Mouse (Mus musculus): ENCODE measurements around the gene Pum2. TPM values are rescaled to one million over a fixed set of nuclear protein-coding genes. Genes with fewer than 3 reads are reported as not detected.

Pum2 gene
- polyA plus RNA-seq (2015; fragmentation: Nextera tagmentation; extraction: Ambion mirVana) = 29.2 and 30.4 TPM in 2 replicates

GRCm38 (mm10) chr12:8673974-8674306 lies at the start of gene Pum2:
Gene Pum2 (plus strand): TSS chr12:8674134.

GRCm38 (mm10) chr12:8770946-8771843 lies 97.3 kb downstream of the Pum2 start, which contains the start of gene Sdc1:
Gene Sdc1 (plus strand): TSS chr12:8771323.

Other genes starting within 250 kb of the Pum2 start
- gene Rhob, start 174.1 kb upstream of the Pum2 start, polyA plus RNA-seq (2015; fragmentation: Nextera tagmentation; extraction: Ambion mirVana) = 96.4 and 102 TPM in 2 replicates
- not detected in 2 replicates for gene Slc7a15, start 75.1 kb upstream of the Pum2 start, polyA plus RNA-seq (2015; fragmentation: Nextera tagmentation; extraction: Ambion mirVana)
- 8.9 and 9.1 TPM in 2 replicates for gene Sdc1, start 97.2 kb downstream of the Pum2 start, polyA plus RNA-seq (2015; fragmentation: Nextera tagmentation; extraction: Ambion mirVana)
- gene Laptm4a, start 247.5 kb downstream of the Pum2 start, polyA plus RNA-seq (2015; fragmentation: Nextera tagmentation; extraction: Ambion mirVana) = 255 and 293 TPM in 2 replicates